Mouse (Mus musculus): Measurements from ENCODE around the gene Pgp.

The Pgp gene

DNA sequence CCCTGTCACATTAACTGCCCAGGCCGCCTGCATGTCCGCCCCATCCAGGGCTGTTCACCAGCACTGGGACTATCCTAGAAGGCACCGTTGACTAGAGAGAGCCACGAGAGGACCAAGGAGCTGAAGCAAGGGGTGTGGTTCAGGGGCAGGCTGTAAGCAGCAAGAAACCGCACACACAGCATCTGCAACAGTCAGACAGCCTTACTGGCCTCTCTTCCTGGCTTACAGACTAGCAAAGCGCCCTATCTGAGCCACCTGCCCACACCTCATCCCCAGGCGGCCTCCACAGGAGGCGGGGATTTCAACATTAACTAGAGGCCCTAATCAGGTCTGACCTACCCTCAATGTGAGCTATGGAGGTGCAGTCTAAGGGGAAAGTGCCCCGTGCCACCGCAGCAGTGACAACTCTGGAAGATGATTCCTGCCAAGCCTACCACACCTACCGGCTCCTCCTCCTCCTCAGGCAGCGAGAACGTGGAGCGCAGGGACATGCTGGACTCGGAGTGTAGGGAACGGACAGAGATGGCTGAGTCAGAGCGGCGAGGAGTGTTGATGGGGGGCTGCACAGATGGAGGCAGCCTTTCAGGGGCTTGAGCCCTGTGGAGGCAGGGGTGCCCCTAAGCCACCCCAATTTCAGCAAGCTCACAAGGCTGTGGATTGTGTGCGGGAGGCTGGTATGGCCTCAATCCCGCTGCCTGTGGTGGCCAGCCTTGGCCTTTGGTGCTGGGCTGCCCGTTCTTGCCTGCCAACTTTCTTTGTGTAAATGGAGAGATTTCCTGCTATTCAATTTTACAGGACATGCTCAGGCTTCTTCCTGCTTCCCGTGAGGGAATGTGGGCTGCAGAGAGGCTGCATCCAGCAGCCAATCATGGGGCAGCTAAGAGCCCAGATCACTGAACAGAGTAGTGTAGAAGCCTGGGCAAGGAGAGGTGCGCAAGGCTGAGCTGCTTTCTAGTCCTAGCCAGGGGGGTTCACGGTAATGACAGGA lies 44.4 kb downstream of the Pgp start:
- peak; percentile 19 to 73 for DNase-seq (ENCODE audit: low spot score in 2 of 2)

DNA sequence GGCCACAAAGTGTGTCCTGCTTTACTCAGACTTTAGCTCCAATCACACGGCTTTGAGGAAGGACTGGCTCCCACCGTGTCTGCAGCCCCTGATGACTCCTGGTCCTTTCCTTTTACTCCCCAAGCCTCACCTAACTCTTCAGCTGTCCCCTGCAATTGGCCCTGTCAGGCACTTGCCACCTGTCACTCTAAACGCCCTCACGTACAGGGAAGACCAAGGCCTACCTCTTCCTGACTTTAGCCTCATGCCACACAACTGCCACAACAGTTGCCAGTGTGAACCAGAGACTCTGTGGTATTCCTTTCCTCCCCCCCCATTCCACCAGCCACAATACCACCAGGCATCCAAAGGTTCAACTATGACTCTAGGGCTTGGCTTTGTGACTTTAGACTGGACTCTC lies 50.3 kb downstream of the Pgp start:
- DNase-seq (ENCODE audit: low spot score in 2 of 2), result no peak

Measured in heart, adult 9 months (tissue).